Mouse (Mus musculus) limb, embryonic 15.5 days (tissue): ENCODE results near the gene Afmid. TPM values are rescaled to one million over a fixed set of nuclear protein-coding genes. Genes with fewer than 3 reads are reported as not detected.

Experiments used
- ATAC-seq: fragments of 200-750 bp; cut with Nextera tagmentation; 2 replicates; pipeline ENCODE4 v1.8.0; 2017; ENCODE audit warnings: low read depth, moderate TSS enrichment; ENCODE audit not compliant: insufficient number of reproducible peaks, low FRiP score, low TSS enrichment
- H3K27ac ChIP-seq: fragments of 300-500 bp; sonication (generic); 2 replicates; pipeline ENCODE4 v1.5.1; 2015; ENCODE audit warnings: moderate library complexity, mild to moderate bottlenecking, inconsistent platforms
- H3K27me3 ChIP-seq: fragments of 300-500 bp; sonication (generic); 2 replicates; pipeline ENCODE4 v1.6.1; 2015; ENCODE audit warnings: inconsistent platforms
- H3K36me3 ChIP-seq: fragments of 300-500 bp; sonication (generic); 2 replicates; pipeline ENCODE4 v1.6.1; 2015; ENCODE audit warnings: inconsistent platforms
- H3K4me1 ChIP-seq: fragments of 300-500 bp; sonication (generic); 2 replicates; pipeline ENCODE4 v1.6.1; 2015; ENCODE audit warnings: inconsistent platforms
- H3K4me2 ChIP-seq: fragments of 300-500 bp; sonication (generic); 2 replicates; pipeline ENCODE4 v1.6.1; 2015; ENCODE audit warnings: mild to moderate bottlenecking, inconsistent platforms
- H3K4me3 ChIP-seq: fragments of 300-500 bp; sonication (generic); 2 replicates; pipeline ENCODE4 v1.5.1; 2015; ENCODE audit warnings: mild to moderate bottlenecking, inconsistent platforms
- H3K9ac ChIP-seq: fragments of 300-500 bp; sonication (generic); 2 replicates; pipeline ENCODE4 v1.6.1; 2015; ENCODE audit warnings: inconsistent platforms
- H3K9me3 ChIP-seq: fragments of 300-500 bp; sonication (generic); 2 replicates; pipeline ENCODE4 v1.6.1; 2016; ENCODE audit warnings: inconsistent platforms
- WGBS: fragments of 180-500 bp; shearing (Covaris S2); methylation state at CpG from one replicate; pipeline ENCODE4 v1.1.7; 2015; 5-methylcytosine and 5-hydroxymethylcytosine counted together
- polyA plus RNA-seq: library from polyadenylated mRNA; unstranded; fragments of >200 nt; fragmentation: Nextera tagmentation; extraction: Ambion mirVana; gene quantifications from 2 replicates; pipeline ENCODE4 v1.2.1, GENCODE M21; 2015

The Afmid gene
- polyA plus RNA-seq, 1 experiment from 2014 or later = 4.9 TPM

DNA sequence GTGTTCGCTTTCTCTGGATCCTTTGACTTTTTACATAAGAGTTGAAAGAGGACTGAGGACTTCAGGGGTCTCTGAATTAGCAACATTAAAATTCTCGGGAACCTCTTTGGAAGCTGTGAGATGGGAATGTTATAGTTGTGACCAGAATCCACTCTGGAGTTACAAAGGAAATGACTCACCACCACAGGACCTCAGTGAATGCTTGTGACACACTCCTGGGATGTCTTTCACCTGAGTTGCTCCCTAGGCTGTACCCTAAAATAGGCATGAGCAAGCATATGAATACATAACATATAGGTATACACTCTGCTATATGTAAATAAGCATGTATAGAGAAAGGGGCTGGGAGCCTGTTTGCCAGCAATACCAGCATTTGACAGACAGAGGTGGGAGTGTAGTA is 17.7 kb downstream of the Afmid start:
- ATAC-seq = no peak
- Histone ChIP-seq H3K27ac (no peak overlapping the region), H3K36me3 (no peaks in the 10 kb centered on the region), H3K4me2 (no peak overlapping the region), H3K9me3 (no peaks in the 10 kb centered on the region), H3K4me3 (no peak overlapping the region), H3K27me3 (no peaks in the 10 kb centered on the region), H3K9ac (no peak overlapping the region), H3K4me1 (peaks cover 16% of the 10 kb centered on the region)
- WGBS = 82% methylated on average over 2 of the region's 2 CpGs

DNA sequence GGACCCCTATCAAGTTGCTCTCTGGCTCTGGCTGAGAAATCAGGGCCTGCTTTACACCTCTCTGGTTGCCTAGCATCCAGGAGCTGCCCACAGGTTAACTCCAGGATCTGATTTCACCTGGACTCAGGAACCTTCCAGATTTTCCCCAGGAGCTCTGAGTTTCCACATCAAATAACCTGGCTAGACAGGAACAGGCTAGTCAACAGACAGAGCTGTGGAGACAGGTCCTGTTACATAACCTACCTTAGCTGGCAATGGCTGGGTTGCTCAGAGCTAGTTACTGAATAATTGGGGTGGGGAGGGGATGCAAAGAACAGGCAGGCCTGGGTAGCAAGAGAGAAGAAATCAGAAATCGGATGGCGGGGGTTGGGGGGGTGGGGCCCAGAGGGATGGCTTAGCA is 19.3 kb downstream of the Afmid start:
- H3K9ac ChIP-seq = no peak overlapping the region
- H3K4me3 ChIP-seq = no peak overlapping the region
- WGBS = 63% methylated on average over 2 of the region's 2 CpGs
- no peaks in the 10 kb centered on the region for H3K27me3 ChIP-seq
- no peak overlapping the region for H3K27ac ChIP-seq
- peaks cover 20% of the 10 kb centered on the region for H3K4me1 ChIP-seq
- no peaks in the 10 kb centered on the region for H3K36me3 ChIP-seq
- no peaks in the 10 kb centered on the region for H3K9me3 ChIP-seq
- no peak overlapping the region for H3K4me2 ChIP-seq
- no peak for ATAC-seq

DNA sequence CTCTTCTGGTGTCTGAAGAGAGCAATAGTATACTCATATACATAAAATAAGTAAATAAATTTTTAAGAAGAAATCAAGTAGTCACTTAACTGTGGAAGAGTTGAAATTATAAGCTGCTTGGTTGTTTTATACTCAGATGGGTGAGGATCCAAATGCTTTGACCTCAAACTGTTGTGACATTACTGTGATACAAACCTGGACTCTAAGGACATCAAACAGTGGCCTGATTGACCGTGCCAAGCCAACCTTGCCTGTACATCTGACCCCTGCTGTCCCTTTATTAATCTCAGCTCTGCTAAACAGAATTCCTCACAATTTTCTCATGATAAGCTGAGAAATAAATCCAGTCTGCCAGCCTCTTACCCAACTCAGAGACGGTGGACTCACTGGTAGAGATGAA is 19.9 kb downstream of the Afmid start:
- peaks cover 26% of the 10 kb centered on the region for H3K4me1 ChIP-seq
- no peak overlapping the region for H3K9ac ChIP-seq
- H3K27me3 ChIP-seq = no peaks in the 10 kb centered on the region
- no peak overlapping the region for H3K27ac ChIP-seq
- WGBS = 81% methylated on average over 2 of the region's 2 CpGs
- H3K4me3 ChIP-seq = no peak overlapping the region
- H3K36me3 ChIP-seq = no peaks in the 10 kb centered on the region
- H3K9me3 ChIP-seq = no peaks in the 10 kb centered on the region
- H3K4me2 ChIP-seq = no peak overlapping the region
- ATAC-seq = no peak

DNA sequence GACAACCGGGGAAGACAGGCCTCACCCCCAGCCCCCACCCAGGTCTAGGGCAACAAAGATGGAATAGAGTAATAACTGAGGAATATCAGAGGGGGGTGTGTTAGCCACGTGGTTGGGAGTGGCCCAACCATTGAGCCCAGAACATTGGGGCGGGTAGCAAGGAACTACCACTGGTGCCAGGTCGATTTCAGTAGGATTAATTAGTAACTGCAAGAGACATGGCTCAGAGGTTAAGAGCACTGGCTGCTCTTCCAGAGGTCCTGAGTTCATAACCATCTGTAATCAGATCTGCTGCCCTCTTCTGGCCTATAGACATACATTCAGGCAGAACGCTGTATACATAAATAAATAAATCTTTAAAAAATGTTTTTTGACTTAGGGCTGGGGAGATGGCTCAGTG is 20.9 kb downstream of the Afmid start:
- Histone ChIP-seq H3K4me2 (no peak overlapping the region), H3K9ac (no peak overlapping the region), H3K4me3 (no peak overlapping the region), H3K9me3 (no peaks in the 10 kb centered on the region), H3K27me3 (no peaks in the 10 kb centered on the region), H3K27ac (no peak overlapping the region), H3K4me1 (peaks cover 26% of the 10 kb centered on the region), H3K36me3 (no peaks in the 10 kb centered on the region)
- ATAC-seq = no peak
- WGBS = 47% methylated on average over 5 of the region's 5 CpGs

DNA sequence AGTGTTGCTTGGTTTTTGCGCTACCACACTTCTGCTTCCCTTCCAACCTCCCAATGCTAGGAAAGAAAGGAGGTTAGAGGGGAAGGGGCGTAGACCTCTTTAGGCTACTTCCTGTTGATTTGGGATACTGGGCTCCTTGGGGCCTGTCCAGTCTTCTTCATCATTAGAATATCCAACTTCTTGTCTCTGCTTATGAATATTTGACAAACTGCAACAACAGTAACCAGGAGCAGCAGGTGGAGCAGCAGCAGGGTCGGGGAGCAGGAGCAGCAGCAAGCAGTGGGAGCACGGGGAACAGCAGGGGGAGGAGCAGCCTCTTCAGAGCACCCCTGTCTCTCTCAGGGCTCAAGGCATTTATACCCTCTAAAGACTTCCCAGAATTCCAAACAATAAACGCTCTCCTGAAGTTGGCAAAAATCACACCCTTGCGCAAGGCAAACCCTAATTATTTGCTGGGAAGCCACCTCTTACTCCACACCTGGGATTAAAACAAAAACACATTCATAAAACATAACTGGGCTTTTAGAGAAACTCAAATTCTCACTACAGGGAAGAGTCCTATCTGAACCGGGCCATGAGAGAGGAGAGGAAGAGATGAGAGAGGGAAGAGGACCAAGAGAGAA is 22.0 kb downstream of the Afmid start:
- Histone ChIP-seq H3K4me3 (peak overlapping the region; percentile 70), H3K4me2 (peak overlapping the region; percentile 90), H3K9ac (0 out of 2 replicates have a peak overlapping the region, but pooled peaks have one; percentile 72), H3K9me3 (no peaks in the 10 kb centered on the region), H3K27ac (peak overlapping the region; percentile 96), H3K27me3 (no peaks in the 10 kb centered on the region), H3K36me3 (peaks cover 4% of the 10 kb centered on the region), H3K4me1 (peaks cover 26% of the 10 kb centered on the region)
- 65% methylated on average over 7 of the region's 7 CpGs for whole genome bisulfite sequencing
- no peak for ATAC-seq

DNA sequence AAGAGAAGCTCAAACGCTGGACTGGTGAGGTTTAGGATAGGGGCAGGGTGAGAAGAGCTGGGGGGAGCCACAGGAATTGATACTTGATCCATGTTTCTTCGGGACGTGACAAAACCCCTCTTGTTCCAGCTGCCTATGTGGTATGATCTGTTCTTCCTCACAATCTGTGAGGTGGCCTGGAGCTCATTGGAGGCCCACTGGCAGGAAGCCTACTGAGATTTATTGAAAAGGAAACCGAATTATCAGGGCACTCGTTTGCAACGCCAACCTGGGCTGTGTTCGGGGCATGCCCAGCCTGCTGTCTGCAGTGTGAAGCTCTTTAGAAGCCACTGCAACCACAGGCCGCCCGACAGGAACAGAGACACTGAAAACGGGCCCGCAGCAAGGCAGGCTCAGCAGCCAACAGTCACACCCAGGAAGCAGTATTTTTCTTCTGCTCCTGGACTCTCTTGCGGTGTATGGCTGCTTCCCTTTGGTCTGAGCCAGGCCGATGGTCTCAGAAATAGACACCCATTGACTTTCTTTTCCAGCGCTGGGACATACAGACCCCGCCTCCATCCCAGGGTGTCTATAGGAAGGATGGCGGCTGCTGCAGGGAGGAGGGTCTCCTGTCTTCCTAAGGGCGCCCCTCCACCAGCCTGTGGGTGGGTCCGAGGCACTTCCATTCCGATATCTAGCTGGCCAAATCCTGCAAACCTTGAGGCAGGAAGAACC is 22.7 kb downstream of the Afmid start:
- peak overlapping the region; percentile 72 for H3K9ac ChIP-seq
- 3% methylated on average over 19 of the region's 19 CpGs for WGBS
- H3K4me3 ChIP-seq = peak overlapping the region; percentile 70
- H3K4me2 ChIP-seq = peak overlapping the region; percentile 90
- H3K36me3 ChIP-seq = peaks cover 12% of the 10 kb centered on the region
- H3K27ac ChIP-seq = peak overlapping the region; percentile 96
- ATAC-seq = peak; percentile 82
- peaks cover 26% of the 10 kb centered on the region for H3K4me1 ChIP-seq
- no peaks in the 10 kb centered on the region for H3K9me3 ChIP-seq
- no peaks in the 10 kb centered on the region for H3K27me3 ChIP-seq

DNA sequence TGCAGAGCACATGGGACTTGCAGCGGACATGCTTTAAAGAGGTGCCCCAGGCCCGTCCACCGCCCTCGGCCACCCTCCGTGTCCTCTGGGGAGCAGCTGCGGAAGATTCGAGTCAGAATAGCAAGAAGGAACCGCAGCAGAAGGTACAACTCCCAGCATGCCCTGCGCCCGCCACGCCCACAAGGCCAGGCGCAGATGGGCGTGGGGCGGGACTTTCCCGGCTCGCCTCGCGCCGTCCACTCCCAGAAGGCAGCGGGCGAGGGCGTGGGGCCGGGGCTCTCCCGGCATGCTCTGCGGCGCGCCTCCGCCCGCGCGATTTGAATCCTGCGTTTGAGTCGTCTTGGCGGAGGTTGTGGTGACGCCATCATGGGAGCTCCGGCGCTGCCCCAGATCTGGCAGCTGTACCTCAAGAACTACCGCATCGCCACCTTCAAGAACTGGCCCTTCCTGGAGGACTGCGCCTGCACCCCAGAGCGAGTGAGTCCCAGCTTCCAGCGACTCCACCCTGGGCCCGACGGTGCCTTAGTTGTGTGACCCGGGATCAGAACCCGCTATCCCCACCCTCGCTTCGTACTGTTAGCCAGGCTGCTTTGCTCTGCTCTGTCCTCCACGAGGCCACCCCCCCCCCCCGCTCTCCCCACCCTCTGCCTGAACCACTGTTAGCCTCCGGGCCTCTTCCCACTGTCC is 23.4 kb downstream of the Afmid start, which contains the start of gene Birc5:
Gene Birc5 (plus strand): TSS at position 267 of the 687 bp plus-strand sequence.
- Histone ChIP-seq H3K4me3 (peak within 1 kb of the TSS; percentile 70), H3K9ac (peak within 1 kb of the TSS; percentile 72), H3K4me2 (peak within 1 kb of the TSS; percentile 90), H3K27ac (peak within 1 kb of the TSS; percentile 96), H3K27me3 (no peaks in the 10 kb centered on the region), H3K4me1 (peaks cover 26% of the 10 kb centered on the region), H3K36me3 (peaks cover 18% of the 10 kb centered on the region), H3K9me3 (no peaks in the 10 kb centered on the region)
- ATAC-seq = peak; percentile 89
- WGBS = under 1% methylated on average over 51 of the region's 51 CpGs

DNA sequence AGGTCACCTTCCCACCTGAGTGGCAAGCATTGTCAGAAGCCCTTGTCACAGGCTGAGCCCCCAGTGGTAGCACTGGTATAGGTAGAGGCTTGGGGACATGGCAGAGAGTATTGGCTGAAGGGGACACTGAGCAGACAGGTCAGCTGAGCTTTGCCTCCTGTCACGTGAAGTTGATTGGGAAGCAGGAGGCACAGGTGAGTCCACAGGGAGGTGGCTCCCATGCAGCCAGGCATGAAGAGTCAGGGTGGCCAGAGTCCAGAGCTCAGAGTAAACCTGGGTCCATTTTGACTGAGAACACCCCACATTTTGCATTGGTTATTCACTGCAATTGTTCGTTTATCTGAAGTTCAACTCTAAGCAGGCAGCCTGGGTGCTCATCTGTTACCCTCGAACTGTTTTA is 27.2 kb downstream of the Afmid start:
- peaks cover 50% of the 10 kb centered on the region for H3K36me3 ChIP-seq

DNA sequence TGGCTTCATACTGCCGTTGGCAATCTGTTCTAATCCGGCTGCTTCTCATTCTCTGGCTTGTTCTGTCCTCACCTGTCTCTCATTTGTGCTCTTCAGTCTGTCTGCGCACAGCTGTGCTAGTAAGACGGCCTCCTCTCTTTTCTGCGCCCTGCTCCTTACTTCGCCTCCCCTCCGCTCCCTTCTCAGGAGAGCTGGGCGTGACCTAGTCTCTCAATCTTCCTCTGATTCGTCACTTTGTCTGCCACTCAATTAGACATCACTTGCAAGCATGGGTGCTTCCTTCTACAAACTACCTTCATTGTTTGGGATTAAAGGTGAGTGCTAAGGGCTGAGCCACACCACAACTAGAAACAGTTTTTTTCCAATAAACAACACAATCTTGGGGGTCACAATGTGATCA is 28.5 kb downstream of the Afmid start:
- no peak overlapping the region for H3K4me3 ChIP-seq
- H3K4me1 ChIP-seq = peaks cover 14% of the 10 kb centered on the region
- no peaks in the 10 kb centered on the region for H3K9me3 ChIP-seq
- H3K27me3 ChIP-seq = no peaks in the 10 kb centered on the region; the same call in 1 of the 2 replicates
- no peak for ATAC-seq
- WGBS = 91% methylated on average over 9 of the region's 9 CpGs
- H3K27ac ChIP-seq = no peak overlapping the region
- H3K4me2 ChIP-seq = no peak overlapping the region
- H3K9ac ChIP-seq = no peak overlapping the region
- peaks cover 50% of the 10 kb centered on the region for H3K36me3 ChIP-seq

More for the DNA sequence above, 27.2 kb downstream of the Afmid start:
- Histone ChIP-seq H3K9ac (no peak overlapping the region), H3K27ac (no peak overlapping the region), H3K4me1 (peaks cover 22% of the 10 kb centered on the region), H3K9me3 (no peaks in the 10 kb centered on the region), H3K27me3 (no peaks in the 10 kb centered on the region), H3K4me3 (no peak overlapping the region), H3K4me2 (no peak overlapping the region)
- 93% methylated on average over 3 of the region's 3 CpGs for WGBS
- no peak for ATAC-seq

DNA sequence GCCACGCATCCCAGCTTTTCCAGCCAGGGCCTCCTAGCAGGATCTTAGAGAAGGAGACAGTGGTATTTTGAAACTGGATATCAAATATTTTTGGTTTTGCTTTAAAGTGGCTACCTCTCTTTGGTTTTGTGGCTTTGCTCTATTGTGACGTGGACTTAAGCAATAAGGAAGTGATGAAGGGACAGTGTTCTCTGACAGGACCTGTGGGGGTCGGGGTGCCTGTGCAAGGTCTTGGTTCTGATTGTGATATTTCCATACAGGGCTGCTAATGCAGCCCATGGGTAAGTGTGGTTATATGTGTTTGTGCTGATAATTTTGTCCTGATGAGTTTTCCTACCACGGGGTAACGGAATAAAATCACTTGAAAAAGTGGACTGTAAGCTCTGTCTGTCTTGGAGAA is 29.6 kb downstream of the Afmid start:
- H3K27me3 ChIP-seq = peaks cover 8% of the 10 kb centered on the region
- WGBS = 96% methylated on average over 5 of the region's 5 CpGs
- peaks cover 8% of the 10 kb centered on the region for H3K4me1 ChIP-seq
- H3K36me3 ChIP-seq = peaks cover 50% of the 10 kb centered on the region
- no peak for ATAC-seq
- H3K9ac ChIP-seq = no peak overlapping the region
- no peak overlapping the region for H3K27ac ChIP-seq
- H3K4me2 ChIP-seq = no peak overlapping the region
- H3K4me3 ChIP-seq = no peak overlapping the region
- H3K9me3 ChIP-seq = no peaks in the 10 kb centered on the region

DNA sequence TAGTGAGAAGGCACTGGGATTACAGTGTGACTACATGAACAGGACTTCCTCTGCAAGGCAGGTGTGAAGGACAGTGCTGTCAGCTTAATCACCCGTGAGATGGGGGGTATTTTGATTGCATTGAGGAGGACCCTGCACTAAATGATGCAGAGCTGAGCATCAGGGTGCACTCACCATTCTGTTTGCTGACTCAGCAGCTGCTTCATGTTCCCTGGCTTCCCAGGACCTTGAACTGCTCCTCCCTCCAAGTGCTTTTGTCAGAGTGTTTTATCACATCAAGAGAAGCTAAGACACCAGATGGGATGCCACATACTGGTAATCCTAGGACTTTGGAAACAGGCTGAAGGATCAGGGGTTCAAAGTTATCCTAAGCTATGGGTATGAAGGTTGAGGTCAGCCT is 30.3 kb downstream of the Afmid start:
- WGBS = 88% methylated on average over 1 of the region's 1 CpGs
- no peak overlapping the region for H3K4me2 ChIP-seq
- H3K27ac ChIP-seq = no peak overlapping the region
- no peak for ATAC-seq
- peaks cover 10% of the 10 kb centered on the region for H3K4me1 ChIP-seq
- peaks cover 14% of the 10 kb centered on the region for H3K27me3 ChIP-seq
- H3K9ac ChIP-seq = no peak overlapping the region
- no peaks in the 10 kb centered on the region for H3K9me3 ChIP-seq
- no peak overlapping the region for H3K4me3 ChIP-seq
- H3K36me3 ChIP-seq = peaks cover 50% of the 10 kb centered on the region

DNA sequence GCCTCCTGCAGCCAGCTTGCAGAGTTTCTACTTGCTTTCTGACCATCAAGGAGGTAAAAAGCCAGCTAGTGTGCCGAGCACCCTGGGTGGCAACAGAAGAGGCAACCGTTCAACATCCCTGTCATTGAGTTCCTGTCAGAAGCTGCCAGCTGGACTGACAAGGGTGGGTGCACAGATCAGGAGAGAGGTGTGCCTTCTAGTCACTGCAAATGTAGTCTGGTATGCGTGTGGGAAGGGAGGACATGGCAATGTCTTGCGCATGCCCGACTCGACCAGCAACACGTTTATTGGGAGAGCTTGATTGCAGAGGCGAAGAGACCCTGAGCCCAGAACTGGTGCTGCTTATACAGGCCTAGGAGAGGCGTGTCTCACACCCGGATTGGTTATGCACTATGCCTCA is 31.7 kb downstream of the Afmid start:
- peaks cover 29% of the 10 kb centered on the region for H3K27me3 ChIP-seq
- H3K9me3 ChIP-seq = no peaks in the 10 kb centered on the region
- H3K4me1 ChIP-seq = peaks cover 10% of the 10 kb centered on the region
- no peak overlapping the region for H3K4me3 ChIP-seq
- no peak overlapping the region for H3K9ac ChIP-seq
- peaks cover 48% of the 10 kb centered on the region for H3K36me3 ChIP-seq
- WGBS = 94% methylated on average over 10 of the region's 10 CpGs
- ATAC-seq = no peak
- no peak overlapping the region for H3K4me2 ChIP-seq
- no peak overlapping the region for H3K27ac ChIP-seq
